Mouse (Mus musculus): Measurements from ENCODE around the gene Gm10837.

Gm10837 gene

DNA sequence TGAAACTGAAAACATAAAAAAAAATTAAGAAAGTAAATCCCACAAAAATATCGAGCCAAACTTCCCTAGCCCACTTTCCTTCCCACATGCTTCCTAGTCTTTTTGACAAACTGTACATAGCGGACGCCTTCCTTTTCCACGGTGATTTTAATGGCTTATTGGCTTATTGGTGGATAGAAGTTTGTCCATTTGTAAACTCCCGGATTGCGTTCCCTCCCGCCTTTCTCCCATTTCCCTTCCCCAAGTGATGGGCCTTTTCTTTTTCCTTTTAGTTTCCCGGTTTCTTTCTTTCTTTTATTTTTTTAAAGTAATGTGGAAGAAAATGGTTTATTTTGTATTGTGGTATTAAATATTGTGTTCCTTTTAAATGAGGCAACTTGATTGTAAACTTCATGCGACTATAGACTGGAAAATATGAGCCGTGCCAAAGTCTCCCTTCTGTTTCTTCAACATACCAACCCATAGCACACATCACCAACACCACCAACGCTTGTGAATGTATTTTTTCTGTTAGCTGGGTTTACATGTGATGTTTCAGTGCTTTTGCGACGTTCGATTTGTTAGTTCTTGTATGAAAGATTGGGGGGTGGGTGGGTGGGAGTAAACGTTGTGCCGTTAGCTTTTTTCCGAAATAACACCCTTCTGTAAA, 10.8 kb upstream of the Gm10837 start:
- DNase-seq (ENCODE audit: low spot score in 2 of 2): no peak

DNA sequence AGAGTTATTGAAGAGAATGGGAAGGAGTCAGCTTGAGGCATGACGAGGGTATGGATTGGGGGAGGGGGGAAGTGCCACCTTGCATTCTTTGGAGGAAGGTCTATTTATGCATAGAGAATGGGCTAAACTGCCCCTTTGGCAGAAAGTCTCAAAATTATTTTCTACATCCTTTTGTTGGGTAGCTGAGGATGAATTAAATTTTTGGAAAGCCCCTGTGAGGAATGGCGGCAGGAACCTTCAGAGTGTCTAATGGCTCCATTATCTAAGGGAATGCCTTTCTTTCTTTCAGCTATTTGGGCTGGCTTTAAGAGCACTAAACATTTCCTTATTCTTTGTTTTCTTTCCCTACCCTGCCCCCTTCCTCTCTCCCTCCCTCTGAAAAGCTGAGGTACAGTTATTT, 10.0 kb upstream of the Gm10837 start:
- no peak for DNase-seq (ENCODE audit: low spot score in 2 of 2)

DNA sequence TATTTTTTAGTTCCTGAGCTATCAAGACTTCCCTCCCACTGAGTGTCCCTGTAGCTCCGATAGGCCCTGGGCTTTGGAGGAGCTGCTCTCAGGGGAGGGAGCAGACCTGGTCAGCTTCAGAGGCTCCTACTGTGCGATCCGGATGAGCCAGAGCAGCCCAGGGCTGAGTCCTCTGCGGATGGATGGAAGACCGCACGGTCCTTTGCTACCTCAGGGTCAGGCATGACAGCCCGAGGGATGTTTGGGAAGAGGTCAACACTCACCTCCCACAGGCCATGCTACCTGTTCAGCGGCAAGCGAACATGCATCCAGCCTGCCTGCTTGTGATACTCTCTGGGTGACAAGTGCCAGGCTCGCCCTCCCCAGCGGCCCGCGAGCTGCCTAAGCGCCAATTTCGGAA, 9.2 kb upstream of the Gm10837 start:
- DNase-seq (ENCODE audit: low spot score in 2 of 2): no peak

DNA sequence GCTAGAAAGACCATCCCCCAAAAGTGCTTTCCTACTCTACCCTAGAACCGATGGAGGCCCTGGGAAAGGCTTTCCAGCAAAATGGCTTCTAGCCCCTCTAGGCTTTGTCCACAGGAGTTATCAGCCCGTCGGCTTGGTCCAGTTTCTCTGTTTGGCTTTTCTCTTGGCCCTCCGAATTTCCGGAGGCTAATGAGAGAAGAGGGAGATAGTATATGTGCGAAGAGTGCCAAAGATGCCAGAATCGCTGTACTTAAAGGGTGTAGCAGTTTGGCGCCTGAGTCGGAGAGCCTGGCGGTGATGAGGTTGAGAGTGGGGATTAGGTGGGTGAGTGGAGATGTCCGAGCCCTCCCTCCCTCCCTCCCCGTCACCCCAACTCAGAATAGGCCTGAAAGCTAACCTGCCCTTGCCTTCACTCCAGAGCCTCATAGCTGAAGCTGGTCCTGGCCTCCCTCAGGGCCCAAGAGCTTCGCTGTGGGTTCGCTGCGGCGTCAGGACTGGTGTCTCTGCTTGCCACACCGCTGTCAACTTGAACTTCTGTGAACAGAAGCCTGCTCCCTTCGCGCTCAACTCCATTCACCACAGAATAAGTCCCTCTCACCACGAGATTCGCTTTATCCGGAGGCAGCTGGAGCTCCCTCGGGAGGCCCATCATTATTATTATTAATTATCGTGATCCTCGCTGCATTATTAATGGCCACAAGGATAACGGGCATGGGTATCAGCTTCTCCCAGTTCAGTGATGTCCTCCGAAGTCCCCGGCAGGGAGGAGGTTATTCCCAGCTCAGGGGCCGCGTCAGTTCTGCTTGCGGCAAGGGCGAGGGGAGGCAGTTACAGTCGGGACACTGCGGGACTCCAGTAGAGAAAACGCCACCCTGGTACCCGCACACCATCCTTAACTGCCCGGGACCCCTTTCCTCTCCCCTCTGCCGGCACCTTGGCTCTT, 8.0 kb upstream of the Gm10837 start:
- no peak for DNase-seq (ENCODE audit: low spot score in 2 of 2)

DNA sequence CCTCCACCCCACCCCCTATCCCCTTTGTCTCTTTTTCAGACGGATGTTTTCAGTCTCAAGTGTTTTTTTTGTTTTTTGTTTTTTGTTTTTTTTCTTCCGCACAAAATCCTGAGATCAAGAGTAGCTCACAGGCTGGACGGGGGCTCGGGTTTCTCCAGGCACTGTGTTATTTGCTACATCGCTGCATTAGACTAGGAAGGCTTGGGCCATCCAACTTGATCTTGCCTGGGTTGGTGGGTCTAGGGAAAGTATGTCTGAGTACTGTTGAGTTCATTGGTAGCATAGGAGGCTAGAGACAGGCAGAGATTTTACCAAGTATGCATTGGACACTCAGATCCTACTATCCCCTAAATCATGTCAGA, 7.4 kb upstream of the Gm10837 start:
- DNase-seq (ENCODE audit: low spot score in 2 of 2): no peak

DNA sequence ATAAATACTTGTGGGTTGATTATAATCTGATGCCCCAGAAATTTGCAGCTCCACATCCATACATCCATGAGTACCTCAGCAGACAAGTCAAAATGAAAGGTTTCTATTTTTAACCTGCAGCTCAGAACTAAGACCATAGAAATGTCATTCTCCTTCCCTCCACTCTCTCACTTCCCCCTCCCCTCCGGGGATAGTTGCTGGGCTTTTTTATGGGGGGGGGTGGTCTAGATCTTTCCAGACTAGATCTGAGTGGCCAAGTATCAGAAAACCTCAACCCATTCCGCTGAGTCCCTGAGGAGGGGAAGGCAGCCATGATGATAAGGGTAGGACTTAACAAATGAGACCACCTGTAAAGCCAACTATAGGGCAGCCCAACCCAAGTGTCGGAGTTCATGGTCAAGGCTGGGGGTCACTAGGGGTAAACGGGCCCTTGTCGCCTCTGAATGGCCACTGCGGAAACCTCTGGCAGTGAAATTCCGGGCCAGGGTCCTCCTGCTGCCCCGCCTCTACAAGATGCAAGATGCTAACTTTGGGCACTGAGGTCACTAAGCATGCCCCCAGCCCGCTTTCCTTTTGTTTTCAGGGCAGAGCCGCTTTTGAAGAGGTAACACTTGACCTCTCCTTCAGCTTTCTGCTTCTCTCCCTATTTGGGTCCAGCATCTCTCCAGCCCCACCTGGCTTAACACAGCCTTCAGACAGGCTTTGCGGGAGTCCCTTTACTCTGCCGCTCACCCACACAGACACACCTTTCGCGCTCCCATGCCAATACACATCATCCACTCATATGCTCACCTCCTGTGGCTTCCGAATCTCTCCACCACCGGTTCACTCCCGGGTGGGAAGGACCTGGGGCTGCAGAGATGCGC, 6.6 kb upstream of the Gm10837 start:
- no peak for DNase-seq (ENCODE audit: low spot score in 2 of 2)

DNA sequence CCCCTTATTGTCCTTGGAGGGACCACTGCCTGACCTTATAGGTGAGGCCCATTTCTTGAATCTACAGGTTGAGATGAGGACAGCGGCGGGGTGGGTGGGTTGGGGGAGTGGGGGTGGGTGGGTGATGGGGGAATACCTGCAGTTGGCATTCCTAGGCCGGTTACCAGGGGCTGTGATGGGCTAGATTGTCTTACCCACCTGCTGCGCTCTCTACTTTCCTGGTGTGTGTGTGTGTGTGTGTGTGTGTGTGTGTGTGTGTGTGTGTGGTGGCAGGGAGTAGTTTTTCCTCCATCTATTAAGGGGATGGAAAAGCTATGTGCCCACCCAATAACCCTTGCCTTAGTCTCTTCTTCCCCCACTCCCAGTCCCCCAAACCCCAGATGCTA, 5.9 kb upstream of the Gm10837 start:
- DNase-seq (ENCODE audit: low spot score in 2 of 2): no peak

DNA sequence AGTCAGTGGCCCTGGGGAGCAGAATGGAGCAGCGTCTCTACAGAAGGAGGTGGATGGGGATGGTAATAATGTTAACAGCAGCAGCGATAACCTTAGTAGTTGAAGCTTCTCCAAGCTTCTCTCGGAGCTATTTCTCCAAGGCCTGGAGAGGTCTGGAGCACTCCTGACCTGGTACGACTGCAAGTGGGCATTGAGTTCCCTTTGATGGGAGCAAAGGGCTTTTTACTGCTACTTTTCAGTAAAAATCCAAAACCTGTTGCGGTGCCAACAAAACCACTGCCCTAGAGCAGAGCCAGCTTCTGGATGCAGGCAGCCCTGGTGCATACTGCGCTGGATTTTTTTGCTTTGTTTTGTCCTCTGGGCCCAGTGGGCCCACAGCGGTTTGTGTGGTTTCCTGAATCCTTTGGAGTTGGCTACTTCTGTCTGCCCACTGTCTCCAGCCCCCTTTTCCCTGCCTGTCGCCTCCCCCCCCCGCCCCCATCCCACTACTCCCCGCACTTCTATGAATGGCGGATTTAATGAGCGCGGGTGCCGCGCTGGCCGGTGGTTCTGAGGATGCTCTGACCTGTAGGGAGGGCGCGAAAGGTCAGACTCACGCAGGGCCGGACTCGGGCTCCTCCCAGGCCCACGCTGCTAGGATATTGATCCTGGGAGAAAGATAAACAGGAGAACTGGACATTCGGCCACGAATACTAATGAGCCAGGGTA, 5.4 kb upstream of the Gm10837 start:
- DNase-seq (ENCODE audit: low spot score in 2 of 2): no peak

DNA sequence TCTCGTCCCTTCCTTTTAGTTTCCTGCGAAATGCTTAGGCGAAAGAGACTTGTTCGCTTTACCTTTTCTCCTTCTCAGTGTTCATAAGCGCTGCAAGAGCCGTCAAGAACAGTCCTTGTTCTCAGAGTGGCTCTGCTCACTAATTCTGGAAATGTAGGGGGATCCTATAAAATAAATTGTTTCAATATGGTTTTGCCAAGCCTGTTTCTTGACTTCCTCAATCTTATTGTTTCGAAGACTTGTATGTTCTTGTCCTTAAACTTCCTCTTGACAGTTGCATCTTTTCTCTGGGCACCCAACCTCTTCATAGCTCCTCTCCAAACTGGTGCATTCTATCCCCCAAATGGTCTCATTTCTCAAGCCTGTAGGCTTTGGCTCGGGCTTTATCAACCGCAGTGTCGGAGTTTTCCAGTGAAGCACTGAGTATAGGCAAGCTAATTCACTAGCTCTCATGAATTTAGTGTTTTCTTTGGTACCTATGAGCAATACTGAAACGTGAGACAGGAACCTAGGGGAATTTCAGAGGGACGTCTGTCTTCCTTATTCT, 4.7 kb upstream of the Gm10837 start:
- DNase-seq (ENCODE audit: low spot score in 2 of 2): no peak

DNA sequence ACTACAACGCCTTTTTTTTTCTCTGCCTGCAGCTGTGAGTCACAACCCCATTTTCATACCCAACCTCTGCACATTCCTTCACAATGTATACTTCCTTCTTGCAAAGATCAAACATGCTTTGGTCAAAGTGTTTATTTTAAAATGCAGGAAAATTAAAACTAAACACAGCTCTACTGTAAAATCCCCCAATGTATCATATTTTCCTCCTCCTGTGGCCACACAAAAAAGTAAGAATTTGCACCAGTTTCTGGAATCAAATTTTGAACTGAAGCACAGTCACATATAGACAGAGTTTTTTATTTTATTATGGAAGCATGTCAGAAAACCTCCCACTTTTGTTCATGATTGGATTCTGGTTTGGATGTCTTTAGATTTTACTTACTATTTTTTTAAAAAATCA, 3.8 kb upstream of the Gm10837 start:
- DNase-seq (ENCODE audit: low spot score in 2 of 2): no peak

DNA sequence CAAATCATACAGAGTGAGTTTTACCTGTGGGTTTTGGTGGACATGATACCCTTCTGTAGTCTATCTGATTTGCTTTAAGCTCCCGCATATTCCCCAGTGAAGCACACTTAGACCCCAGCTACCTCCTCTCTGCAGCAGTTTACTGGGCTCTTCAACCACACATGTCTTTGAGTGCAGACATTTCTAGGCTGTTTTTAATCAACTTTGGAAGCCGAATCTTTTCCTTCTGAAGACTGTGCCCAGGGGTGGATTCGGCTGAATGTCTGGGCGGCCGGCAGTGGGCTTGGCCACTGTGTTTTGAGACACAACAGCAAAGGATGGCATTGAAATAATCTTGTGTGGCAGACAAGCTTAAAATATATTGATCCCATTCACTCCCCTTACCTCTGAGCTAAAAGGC, 3.0 kb upstream of the Gm10837 start:
- DNase-seq (ENCODE audit: low spot score in 2 of 2): no peak

DNA sequence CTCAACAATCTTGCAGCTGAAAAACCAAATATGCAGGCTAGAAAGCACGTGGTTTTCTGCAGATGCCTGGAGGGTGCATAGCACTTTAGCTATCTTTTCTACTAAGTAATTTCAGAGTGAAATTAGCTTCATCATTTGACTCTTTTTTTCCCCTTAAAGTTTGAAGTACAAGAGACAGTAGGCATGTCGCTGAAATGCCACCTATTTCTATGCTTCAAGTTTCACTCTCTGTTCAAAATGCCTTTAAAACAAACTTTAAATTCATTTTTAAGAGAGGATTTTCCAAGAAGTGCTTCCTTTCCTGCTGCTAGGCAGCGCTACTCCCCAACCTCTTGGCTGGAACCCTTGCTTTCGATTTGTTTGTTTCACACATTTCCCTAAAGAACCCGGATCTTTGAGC, 1.3 kb upstream of the Gm10837 start:
- no peak for DNase-seq (ENCODE audit: low spot score in 2 of 2)

DNA sequence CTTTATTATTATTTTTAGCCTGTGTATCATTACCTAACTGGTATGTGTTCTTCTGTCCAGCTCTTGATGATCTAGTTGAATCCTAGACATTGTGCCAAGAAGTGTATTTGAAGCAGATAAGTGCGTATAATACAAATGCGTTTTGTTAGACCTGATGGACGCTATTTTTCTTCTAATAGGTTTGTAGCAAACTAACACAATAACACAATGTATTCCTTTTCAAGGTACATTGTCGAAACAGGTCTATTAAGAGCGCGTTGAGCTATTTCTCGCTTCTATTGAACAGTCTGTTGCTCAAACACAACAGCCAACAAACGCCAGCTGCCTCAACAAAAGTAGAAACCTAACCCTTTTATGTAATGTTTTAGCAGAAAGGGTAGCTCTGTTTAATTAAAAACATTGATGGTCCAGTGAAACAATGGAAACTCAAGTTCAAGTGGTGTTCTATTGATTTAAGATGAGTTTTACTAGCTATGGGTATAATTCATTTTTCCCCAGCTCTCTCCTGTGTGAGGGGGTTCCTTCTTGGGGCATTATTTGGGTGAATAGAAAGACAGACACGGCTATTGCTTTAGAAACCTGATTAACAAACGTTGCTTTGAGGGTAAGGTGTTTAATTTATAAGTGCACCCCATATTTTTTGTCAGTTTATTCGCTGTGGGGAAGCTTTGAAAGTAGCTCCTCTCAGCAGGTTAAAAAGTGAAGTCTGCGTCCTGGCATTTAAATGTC, 536 bp upstream of the Gm10837 start:
- DNase-seq (ENCODE audit: low spot score in 2 of 2): no peak

DNA sequence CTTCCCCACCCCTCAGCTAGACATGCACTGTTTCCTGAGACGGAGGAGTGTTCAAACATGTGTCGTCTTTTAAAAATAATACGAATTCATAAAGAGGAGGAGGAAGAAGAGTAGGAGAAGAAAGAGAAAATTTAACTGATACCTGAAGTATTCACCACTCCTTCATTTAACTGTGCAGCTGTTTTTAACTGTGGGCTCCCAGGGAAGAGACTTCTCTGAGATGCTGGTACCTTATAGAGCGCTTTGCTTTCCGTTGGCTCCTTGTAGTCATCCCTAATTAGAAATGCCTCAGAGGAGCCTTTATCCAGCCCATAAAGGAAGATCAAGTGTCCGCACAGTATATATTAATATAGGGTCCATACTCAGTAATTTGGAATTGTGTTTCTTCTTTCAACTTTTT, 1.1 kb downstream of the Gm10837 start:
- no peak for DNase-seq (ENCODE audit: low spot score in 2 of 2)

DNA sequence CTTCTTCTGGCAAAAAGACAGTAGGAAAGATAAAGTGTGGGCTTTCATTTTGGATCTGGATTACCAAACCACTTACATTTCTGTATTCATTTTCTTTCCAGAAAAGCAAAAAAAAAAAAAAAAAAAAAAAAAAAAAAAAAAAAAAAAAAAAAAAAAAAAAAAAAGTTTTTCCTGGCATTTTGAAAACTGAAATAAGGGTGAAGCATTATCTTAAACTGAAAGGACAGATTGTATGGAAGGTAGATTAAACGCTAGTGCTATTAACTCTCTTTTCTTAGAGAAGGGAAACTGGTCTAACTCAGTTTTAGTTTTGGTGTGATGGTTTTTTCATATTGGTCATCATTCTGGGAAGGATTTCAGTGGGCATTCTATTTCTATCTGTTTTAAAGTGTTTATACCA, 1.6 kb downstream of the Gm10837 start:
- no peak for DNase-seq (ENCODE audit: low spot score in 2 of 2)

DNA sequence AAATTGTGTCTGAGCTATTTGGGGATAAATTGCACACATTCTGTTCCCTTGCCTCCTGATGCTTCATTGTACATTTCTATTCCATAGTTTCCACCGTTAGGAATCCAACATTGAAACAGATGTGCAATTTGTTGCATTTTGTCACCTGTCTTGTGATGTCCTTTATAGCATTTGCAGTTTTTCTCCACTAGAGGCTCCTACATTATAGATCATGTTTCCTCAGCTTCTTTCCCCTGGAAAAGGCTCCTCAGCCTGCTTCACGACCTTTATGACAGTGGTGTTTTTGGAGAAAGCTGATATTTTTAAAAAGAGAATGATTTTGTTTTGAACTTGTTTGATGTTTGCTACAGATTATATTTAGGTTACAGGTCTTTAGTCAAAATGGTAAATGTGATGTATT, 18.7 kb downstream of the Gm10837 start:
- DNase-seq (ENCODE audit: low spot score in 2 of 2): no peak

DNA sequence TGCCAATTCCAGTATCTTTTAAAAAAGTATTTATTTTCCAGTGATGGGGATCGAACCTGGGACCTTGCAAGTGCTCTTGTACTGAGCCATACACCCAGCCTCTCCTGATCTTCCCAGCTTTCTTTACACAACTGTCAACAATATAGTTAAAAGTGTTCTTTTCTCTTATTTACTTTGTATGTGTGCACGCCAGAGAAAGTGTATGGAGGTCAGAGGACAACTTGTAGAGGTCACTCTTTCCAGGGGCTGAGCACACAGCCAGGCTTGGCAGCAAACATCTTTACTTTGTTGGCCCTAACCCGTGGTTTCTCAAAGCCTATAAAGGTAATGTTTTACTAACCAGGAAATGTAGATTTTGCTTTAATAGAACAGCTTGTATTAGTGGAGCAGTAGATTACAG, 21.1 kb downstream of the Gm10837 start:
- no peak for DNase-seq (ENCODE audit: low spot score in 2 of 2)

DNA sequence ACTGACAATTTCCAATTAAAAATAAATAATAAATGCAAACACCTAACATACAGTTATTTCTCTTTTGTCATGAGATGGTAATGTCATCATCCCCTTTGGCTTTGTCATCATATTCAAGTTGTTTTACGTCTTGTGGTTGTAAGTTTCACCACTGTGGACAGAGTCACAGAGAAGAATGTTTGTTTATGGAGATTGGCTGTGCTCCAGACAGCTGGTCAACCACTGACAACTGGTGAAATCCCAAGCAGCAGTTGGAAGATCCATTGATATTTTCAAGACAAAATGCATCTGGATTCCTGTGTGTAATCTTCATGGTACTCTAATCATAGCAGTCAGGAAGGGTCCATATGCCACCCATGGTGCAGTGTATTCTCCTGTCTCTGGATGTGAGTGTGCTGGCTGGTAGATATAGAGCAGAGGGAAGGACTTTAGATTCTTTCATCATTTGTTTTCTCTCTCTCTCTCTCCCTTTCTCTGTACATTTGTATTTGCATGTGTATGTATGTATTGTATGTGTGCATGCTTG, 23.2 kb downstream of the Gm10837 start:
- DNase-seq (ENCODE audit: low spot score in 2 of 2): no peak

DNA sequence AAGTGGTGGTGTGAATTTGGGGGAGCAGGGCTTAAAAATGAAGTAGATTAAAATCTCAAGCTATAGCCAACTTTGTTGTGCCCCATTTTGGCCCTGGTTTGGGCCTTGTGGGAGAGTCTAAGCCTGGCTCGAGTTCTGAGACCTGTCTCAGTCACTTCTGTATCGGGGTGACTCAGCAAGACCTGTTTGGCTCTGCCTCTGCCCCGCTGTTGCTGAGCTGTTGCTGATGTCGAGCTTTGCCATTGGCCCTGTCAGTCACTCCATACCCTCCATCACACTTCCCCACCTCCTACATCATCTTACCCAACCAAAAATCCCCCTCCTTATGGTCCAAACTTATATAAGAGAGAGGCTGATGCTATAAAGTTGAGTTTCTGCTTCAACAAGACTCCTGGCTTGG, 38.1 kb downstream of the Gm10837 start:
- no peak for DNase-seq (ENCODE audit: low spot score in 2 of 2)
